Mouse (Mus musculus): Measurements from ENCODE around the gene Inpp5a. TPM values are rescaled to one million over a fixed set of nuclear protein-coding genes. Genes with fewer than 3 reads are reported as not detected.

Inpp5a gene
- polyA plus RNA-seq, 1 experiment from 2014 or later, result 29.1 TPM

- 87% methylated on average over 5 of the region's 5 CpGs for WGBS
- Histone ChIP-seq H3K4me3 (ENCODE audit: low read depth, low read length) (no peak overlapping the region), H3K27ac (ENCODE audit: low read depth, low read length) (no peak overlapping the region), H3K9ac (ENCODE audit: low read depth, low read length) (no peak overlapping the region), H3K9me3 (ENCODE audit: control insufficient read depth) (no peaks in the 10 kb centered on the region), H3K4me2 (replicated peaks; ENCODE audit: low read depth) (no peak overlapping the region), H3K27me3 (replicated peaks; ENCODE audit: control insufficient read depth, insufficient read depth, low read length) (no peaks in the 10 kb centered on the region), H3K36me3 (ENCODE audit: control insufficient read depth, insufficient read depth) (peaks cover 11% of the 10 kb centered on the region; the same call in 1 of the 2 replicates), H3K4me1 (replicated peaks; ENCODE audit: control insufficient read depth, insufficient read depth, low read length) (0 out of 2 replicates have a peak, but pooled peaks cover 15% of the 10 kb centered on the region)
- ATAC-seq, result no peak
- no peak for TF ChIP-seq CTCF (IDR thresholded peaks at IDR 0.05; ENCODE audit: low read depth)
These were observed 62.8 kb downstream of the Inpp5a start for GRCm38 (mm10) chr7:139451711-139452110.

DNA sequence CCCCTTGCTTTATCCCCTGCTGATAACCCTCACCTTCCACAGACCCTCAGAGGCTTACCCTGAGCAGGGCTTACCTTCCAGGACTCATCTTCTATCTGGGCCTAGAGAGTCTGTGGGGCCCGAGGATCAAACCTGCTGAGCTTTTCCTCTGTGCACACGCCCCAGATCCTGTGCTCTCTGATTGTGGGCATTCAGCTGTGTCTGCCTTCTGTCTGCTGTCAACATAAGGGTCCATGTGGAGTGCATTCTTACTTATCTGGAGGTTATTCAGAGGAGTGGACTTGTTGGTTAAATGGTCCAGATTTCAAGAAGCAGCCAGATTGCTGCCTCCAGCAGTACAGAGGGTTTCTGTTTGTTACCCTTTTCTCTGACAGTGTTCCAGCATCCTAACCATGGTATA, 63.3 kb downstream of the Inpp5a start:
- 0 out of 2 replicates have a peak, but pooled peaks cover 15% of the 10 kb centered on the region for H3K4me1 ChIP-seq (replicated peaks; ENCODE audit: control insufficient read depth, insufficient read depth, low read length)
- H3K9me3 ChIP-seq (ENCODE audit: control insufficient read depth), result no peaks in the 10 kb centered on the region
- WGBS, result 39% methylated on average over 2 of the region's 2 CpGs
- no peak overlapping the region for H3K4me2 ChIP-seq (replicated peaks; ENCODE audit: low read depth)
- peaks cover 10% of the 10 kb centered on the region; the same call in 1 of the 2 replicates for H3K36me3 ChIP-seq (ENCODE audit: control insufficient read depth, insufficient read depth)
- H3K9ac ChIP-seq (ENCODE audit: low read depth, low read length), result no peak overlapping the region
- no peak for TF ChIP-seq CTCF (IDR thresholded peaks at IDR 0.05; ENCODE audit: low read depth)
- H3K27me3 ChIP-seq (replicated peaks; ENCODE audit: control insufficient read depth, insufficient read depth, low read length), result no peaks in the 10 kb centered on the region
- no peak overlapping the region for H3K4me3 ChIP-seq (ENCODE audit: low read depth, low read length)
- no peak for ATAC-seq
- 0 out of 2 replicates have a peak overlapping the region, but pooled peaks have one; percentile 41 for H3K27ac ChIP-seq (ENCODE audit: low read depth, low read length)

DNA sequence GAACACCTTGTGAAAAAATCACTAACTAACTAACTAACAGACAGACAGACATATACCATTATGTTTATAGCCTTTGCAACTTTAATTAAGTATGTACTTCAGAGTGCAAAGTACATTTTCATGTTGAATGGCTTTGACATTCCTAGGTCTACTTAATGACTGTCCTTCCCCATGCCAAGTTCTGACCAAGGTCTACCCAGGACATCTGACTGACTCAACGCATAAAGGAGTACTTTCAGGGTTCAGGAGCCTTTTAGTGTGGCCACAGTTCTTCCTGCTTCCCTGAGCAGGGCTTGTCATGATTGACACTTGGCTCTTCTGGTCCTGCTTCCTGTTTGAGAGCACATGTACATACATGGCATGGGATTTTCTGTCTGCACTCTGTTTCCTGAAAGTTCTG, 64.3 kb downstream of the Inpp5a start:
- H3K4me1 ChIP-seq (replicated peaks; ENCODE audit: control insufficient read depth, insufficient read depth, low read length), result 0 out of 2 replicates have a peak, but pooled peaks cover 15% of the 10 kb centered on the region
- TF ChIP-seq CTCF (IDR thresholded peaks at IDR 0.05; ENCODE audit: low read depth), result no peak
- WGBS, result 46% methylated on average over 1 of the region's 1 CpGs
- H3K36me3 ChIP-seq (ENCODE audit: control insufficient read depth, insufficient read depth), result 0 out of 2 replicates have a peak, but pooled peaks cover 6% of the 10 kb centered on the region
- ATAC-seq, result peak; percentile 86
- H3K4me2 ChIP-seq (replicated peaks; ENCODE audit: low read depth), result no peak overlapping the region
- no peaks in the 10 kb centered on the region for H3K27me3 ChIP-seq (replicated peaks; ENCODE audit: control insufficient read depth, insufficient read depth, low read length)
- peak overlapping the region; percentile 41; the same call in 1 of the 2 replicates for H3K27ac ChIP-seq (ENCODE audit: low read depth, low read length)
- no peak overlapping the region for H3K4me3 ChIP-seq (ENCODE audit: low read depth, low read length)
- H3K9me3 ChIP-seq (ENCODE audit: control insufficient read depth), result no peaks in the 10 kb centered on the region
- no peak overlapping the region for H3K9ac ChIP-seq (ENCODE audit: low read depth, low read length)

DNA sequence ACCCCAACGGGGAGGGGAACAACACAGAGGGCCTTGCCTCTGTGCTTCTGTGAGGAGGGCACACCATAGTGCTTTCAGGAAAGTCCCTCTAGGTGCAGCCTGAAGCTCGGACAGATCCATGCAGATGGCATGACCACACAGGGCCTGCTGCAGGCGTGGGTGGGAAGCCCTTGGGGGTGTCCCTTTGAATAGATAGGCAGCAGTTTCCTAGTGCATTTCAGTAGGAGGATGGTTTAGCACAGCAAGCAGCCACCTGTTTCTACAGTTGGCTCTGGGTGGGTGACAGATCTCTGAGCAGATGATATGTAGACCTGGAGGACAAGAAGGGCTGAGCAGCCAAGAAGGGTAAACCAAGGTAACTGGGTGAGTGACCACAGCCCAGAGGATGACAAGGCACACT, 65.4 kb downstream of the Inpp5a start:
- H3K27me3 ChIP-seq (replicated peaks; ENCODE audit: control insufficient read depth, insufficient read depth, low read length), result no peaks in the 10 kb centered on the region
- H3K9me3 ChIP-seq (ENCODE audit: control insufficient read depth), result no peaks in the 10 kb centered on the region
- no peak for TF ChIP-seq CTCF (IDR thresholded peaks at IDR 0.05; ENCODE audit: low read depth)
- 79% methylated on average over 3 of the region's 3 CpGs for WGBS
- no peak overlapping the region for H3K27ac ChIP-seq (ENCODE audit: low read depth, low read length)
- no peak overlapping the region for H3K4me3 ChIP-seq (ENCODE audit: low read depth, low read length)
- no peak overlapping the region for H3K4me2 ChIP-seq (replicated peaks; ENCODE audit: low read depth)
- no peak overlapping the region for H3K9ac ChIP-seq (ENCODE audit: low read depth, low read length)
- H3K4me1 ChIP-seq (replicated peaks; ENCODE audit: control insufficient read depth, insufficient read depth, low read length), result 0 out of 2 replicates have a peak, but pooled peaks cover 15% of the 10 kb centered on the region
- ATAC-seq, result no peak
- H3K36me3 ChIP-seq (ENCODE audit: control insufficient read depth, insufficient read depth), result 0 out of 2 replicates have a peak, but pooled peaks cover 6% of the 10 kb centered on the region

- H3K4me3 ChIP-seq (ENCODE audit: low read depth, low read length), result no peak overlapping the region
- TF ChIP-seq CTCF (IDR thresholded peaks at IDR 0.05; ENCODE audit: low read depth), result no peak
- no peak overlapping the region for H3K9ac ChIP-seq (ENCODE audit: low read depth, low read length)
- H3K9me3 ChIP-seq (ENCODE audit: control insufficient read depth), result no peaks in the 10 kb centered on the region
- WGBS, result 74% methylated on average over 6 of the region's 6 CpGs
- 0 out of 2 replicates have a peak, but pooled peaks cover 6% of the 10 kb centered on the region for H3K36me3 ChIP-seq (ENCODE audit: control insufficient read depth, insufficient read depth)
- no peak for ATAC-seq
- no peak overlapping the region for H3K27ac ChIP-seq (ENCODE audit: low read depth, low read length)
- 0 out of 2 replicates have a peak, but pooled peaks cover 12% of the 10 kb centered on the region for H3K4me1 ChIP-seq (replicated peaks; ENCODE audit: control insufficient read depth, insufficient read depth, low read length)
- H3K4me2 ChIP-seq (replicated peaks; ENCODE audit: low read depth), result no peak overlapping the region
- no peaks in the 10 kb centered on the region for H3K27me3 ChIP-seq (replicated peaks; ENCODE audit: control insufficient read depth, insufficient read depth, low read length)
These were observed 67.8 kb downstream of the Inpp5a start for GRCm38 (mm10) chr7:139456759-139457158.

- ATAC-seq, result peak; percentile 61; the same call in 1 of the 2 replicates
These were observed 72.4 kb downstream of the Inpp5a start for GRCm38 (mm10) chr7:139461344-139461743.

More at GRCm38 (mm10) chr7:139461344-139461743, 72.4 kb downstream of the Inpp5a start:
- H3K36me3 ChIP-seq (ENCODE audit: control insufficient read depth, insufficient read depth), result 0 out of 2 replicates have a peak, but pooled peaks cover 4% of the 10 kb centered on the region
- no peaks in the 10 kb centered on the region for H3K9me3 ChIP-seq (ENCODE audit: control insufficient read depth)
- no peak overlapping the region for H3K4me2 ChIP-seq (replicated peaks; ENCODE audit: low read depth)
- no peak overlapping the region for H3K4me3 ChIP-seq (ENCODE audit: low read depth, low read length)
- H3K9ac ChIP-seq (ENCODE audit: low read depth, low read length), result no peak overlapping the region
- no peak overlapping the region for H3K27ac ChIP-seq (ENCODE audit: low read depth, low read length)
- 78% methylated on average over 12 of the region's 12 CpGs for WGBS
- no peaks in the 10 kb centered on the region for H3K27me3 ChIP-seq (replicated peaks; ENCODE audit: control insufficient read depth, insufficient read depth, low read length)
- no peak for TF ChIP-seq CTCF (IDR thresholded peaks at IDR 0.05; ENCODE audit: low read depth)
- H3K4me1 ChIP-seq (replicated peaks; ENCODE audit: control insufficient read depth, insufficient read depth, low read length), result no peaks in the 10 kb centered on the region

All from intestine, postnatal 0 days (tissue).